Mouse (Mus musculus): Measurements from ENCODE around the gene Dolpp1. TPM values are rescaled to one million over a fixed set of nuclear protein-coding genes. Genes with fewer than 3 reads are reported as not detected.

The Dolpp1 gene
- polyA plus RNA-seq, 1 experiment from 2014 or later: 33.2 TPM

GRCm38 (mm10) chr2:30379307-30379706 lies 12.7 kb upstream of the Dolpp1 start:
- Histone ChIP-seq H3K4me1 (replicated peaks) (no peaks in the 10 kb centered on the region), H3K27ac (no peak overlapping the region), H3K4me2 (no peak overlapping the region), H3K36me3 (peaks cover 95% of the 10 kb centered on the region), H3K9ac (replicated peaks) (no peak overlapping the region), H3K27me3 (no peaks in the 10 kb centered on the region), H3K9me3 (no peaks in the 10 kb centered on the region), H3K4me3 (replicated peaks) (no peak overlapping the region)
- no peak for ATAC-seq (ENCODE audit: insufficient number of reproducible peaks, insufficient read depth, low FRiP score, low TSS enrichment, low read depth)
- 95% methylated on average over 7 of the region's 7 CpGs for WGBS

- no peaks in the 10 kb centered on the region for H3K4me1 ChIP-seq (replicated peaks)
- H3K36me3 ChIP-seq: peaks cover 100% of the 10 kb centered on the region
- WGBS: 88% methylated on average over 10 of the region's 10 CpGs
- H3K4me2 ChIP-seq: no peak overlapping the region
- H3K9ac ChIP-seq (replicated peaks): no peak overlapping the region
- ATAC-seq (ENCODE audit: insufficient number of reproducible peaks, insufficient read depth, low FRiP score, low TSS enrichment, low read depth): no peak
- H3K4me3 ChIP-seq (replicated peaks): no peak overlapping the region
- no peaks in the 10 kb centered on the region for H3K9me3 ChIP-seq
- no peaks in the 10 kb centered on the region for H3K27me3 ChIP-seq
- H3K27ac ChIP-seq: no peak overlapping the region
Observed at GRCm38 (mm10) chr2:30380564-30381376, 11.3 kb upstream of the Dolpp1 start.

GRCm38 (mm10) chr2:30381377-30381725 lies 10.7 kb upstream of the Dolpp1 start:
- H3K4me1 ChIP-seq (replicated peaks): no peaks in the 10 kb centered on the region
- peaks cover 95% of the 10 kb centered on the region for H3K36me3 ChIP-seq
- 95% methylated on average over 4 of the region's 4 CpGs for WGBS
- no peak overlapping the region for H3K27ac ChIP-seq
- no peak overlapping the region for H3K4me3 ChIP-seq (replicated peaks)
- H3K9ac ChIP-seq (replicated peaks): no peak overlapping the region
- ATAC-seq (ENCODE audit: insufficient number of reproducible peaks, insufficient read depth, low FRiP score, low TSS enrichment, low read depth): no peak
- no peak overlapping the region for H3K4me2 ChIP-seq
- H3K27me3 ChIP-seq: no peaks in the 10 kb centered on the region
- no peaks in the 10 kb centered on the region for H3K9me3 ChIP-seq

GRCm38 (mm10) chr2:30384814-30385213 lies 7.2 kb upstream of the Dolpp1 start:
- Histone ChIP-seq H3K4me2 (no peak overlapping the region), H3K4me3 (replicated peaks) (no peak overlapping the region), H3K9ac (replicated peaks) (no peak overlapping the region), H3K27me3 (no peaks in the 10 kb centered on the region), H3K9me3 (no peaks in the 10 kb centered on the region), H3K4me1 (replicated peaks) (no peaks in the 10 kb centered on the region), H3K36me3 (peaks cover 60% of the 10 kb centered on the region), H3K27ac (no peak overlapping the region)
- no peak for ATAC-seq (ENCODE audit: insufficient number of reproducible peaks, insufficient read depth, low FRiP score, low TSS enrichment, low read depth)
- 90% methylated on average over 5 of the region's 5 CpGs for WGBS

- Histone ChIP-seq H3K27me3 (no peaks in the 10 kb centered on the region), H3K36me3 (peaks cover 52% of the 10 kb centered on the region), H3K9ac (replicated peaks) (no peak overlapping the region), H3K4me3 (replicated peaks) (no peak overlapping the region), H3K4me2 (no peak overlapping the region), H3K4me1 (replicated peaks) (no peaks in the 10 kb centered on the region), H3K9me3 (no peaks in the 10 kb centered on the region), H3K27ac (no peak overlapping the region)
- no peak for ATAC-seq (ENCODE audit: insufficient number of reproducible peaks, insufficient read depth, low FRiP score, low TSS enrichment, low read depth)
- 85% methylated on average over 4 of the region's 4 CpGs for WGBS
Observed at GRCm38 (mm10) chr2:30385591-30385990, 6.5 kb upstream of the Dolpp1 start.

GRCm38 (mm10) chr2:30386913-30387312 lies 5.1 kb upstream of the Dolpp1 start:
- Histone ChIP-seq H3K4me3 (replicated peaks) (no peak overlapping the region), H3K9me3 (no peaks in the 10 kb centered on the region), H3K27me3 (no peaks in the 10 kb centered on the region), H3K4me2 (no peak overlapping the region), H3K27ac (no peak overlapping the region), H3K9ac (replicated peaks) (no peak overlapping the region), H3K36me3 (peaks cover 39% of the 10 kb centered on the region), H3K4me1 (replicated peaks) (peaks cover 7% of the 10 kb centered on the region; the same call in 1 of the 2 replicates)
- WGBS: 84% methylated on average over 9 of the region's 9 CpGs
- ATAC-seq (ENCODE audit: insufficient number of reproducible peaks, insufficient read depth, low FRiP score, low TSS enrichment, low read depth): no peak

GRCm38 (mm10) chr2:30389000-30389399 lies 3.1 kb upstream of the Dolpp1 start:
- Histone ChIP-seq H3K27ac (no peak overlapping the region), H3K9me3 (no peaks in the 10 kb centered on the region), H3K27me3 (no peaks in the 10 kb centered on the region), H3K36me3 (peaks cover 21% of the 10 kb centered on the region), H3K4me1 (replicated peaks) (peaks cover 19% of the 10 kb centered on the region), H3K4me2 (no peak overlapping the region), H3K9ac (replicated peaks) (no peak overlapping the region), H3K4me3 (replicated peaks) (no peak overlapping the region)
- ATAC-seq (ENCODE audit: insufficient number of reproducible peaks, insufficient read depth, low FRiP score, low TSS enrichment, low read depth): no peak
- 91% methylated on average over 2 of the region's 2 CpGs for WGBS

GRCm38 (mm10) chr2:30392577-30393369 lies 719 bp downstream of the Dolpp1 start:
- Histone ChIP-seq H3K4me1 (replicated peaks) (peaks cover 19% of the 10 kb centered on the region), H3K4me3 (replicated peaks) (peak overlapping the region; percentile 79), H3K9ac (replicated peaks) (peak overlapping the region; percentile 79), H3K4me2 (peak overlapping the region; percentile 97), H3K9me3 (no peaks in the 10 kb centered on the region), H3K27ac (peak overlapping the region; percentile 85), H3K36me3 (peaks cover 27% of the 10 kb centered on the region), H3K27me3 (no peaks in the 10 kb centered on the region)
- 1% methylated on average over 51 of the region's 54 CpGs for WGBS
- ATAC-seq (ENCODE audit: insufficient number of reproducible peaks, insufficient read depth, low FRiP score, low TSS enrichment, low read depth): peak; percentile 72

GRCm38 (mm10) chr2:30393370-30393656 lies 1.3 kb downstream of the Dolpp1 start:
- no peak for ATAC-seq (ENCODE audit: insufficient number of reproducible peaks, insufficient read depth, low FRiP score, low TSS enrichment, low read depth)
- WGBS: 79% methylated on average over 1 of the region's 1 CpGs
- H3K4me3 ChIP-seq (replicated peaks): peak overlapping the region; percentile 79
- H3K4me2 ChIP-seq: peak overlapping the region; percentile 97
- no peaks in the 10 kb centered on the region for H3K27me3 ChIP-seq
- H3K36me3 ChIP-seq: peaks cover 32% of the 10 kb centered on the region
- H3K9me3 ChIP-seq: no peaks in the 10 kb centered on the region
- peaks cover 19% of the 10 kb centered on the region for H3K4me1 ChIP-seq (replicated peaks)
- peak overlapping the region; percentile 79 for H3K9ac ChIP-seq (replicated peaks)
- H3K27ac ChIP-seq: peak overlapping the region; percentile 85

GRCm38 (mm10) chr2:30395757-30396156 lies 3.7 kb downstream of the Dolpp1 start:
- peaks cover 19% of the 10 kb centered on the region for H3K4me1 ChIP-seq (replicated peaks)
- ATAC-seq (ENCODE audit: insufficient number of reproducible peaks, insufficient read depth, low FRiP score, low TSS enrichment, low read depth): no peak
- peaks cover 57% of the 10 kb centered on the region for H3K36me3 ChIP-seq
- H3K4me3 ChIP-seq (replicated peaks): no peak overlapping the region
- H3K27me3 ChIP-seq: no peaks in the 10 kb centered on the region
- H3K9me3 ChIP-seq: no peaks in the 10 kb centered on the region
- 92% methylated on average over 7 of the region's 7 CpGs for WGBS
- H3K9ac ChIP-seq (replicated peaks): no peak overlapping the region; the same call in 1 of the 2 replicates
- H3K4me2 ChIP-seq: no peak overlapping the region
- H3K27ac ChIP-seq: no peak overlapping the region

GRCm38 (mm10) chr2:30396246-30396645 lies 4.2 kb downstream of the Dolpp1 start:
- Histone ChIP-seq H3K27me3 (no peaks in the 10 kb centered on the region), H3K4me1 (replicated peaks) (peaks cover 18% of the 10 kb centered on the region), H3K9ac (replicated peaks) (no peak overlapping the region), H3K27ac (no peak overlapping the region), H3K9me3 (no peaks in the 10 kb centered on the region), H3K4me2 (no peak overlapping the region), H3K4me3 (replicated peaks) (no peak overlapping the region), H3K36me3 (peaks cover 62% of the 10 kb centered on the region)
- WGBS: 85% methylated on average over 7 of the region's 7 CpGs
- no peak for ATAC-seq (ENCODE audit: insufficient number of reproducible peaks, insufficient read depth, low FRiP score, low TSS enrichment, low read depth)

All from limb, embryonic 12.5 days (tissue).